Mouse (Mus musculus): ENCODE data around the gene Xylt2. TPM values are rescaled to one million over a fixed set of nuclear protein-coding genes. Genes with fewer than 3 reads are reported as not detected.
"Not testable (repeated sequence)": the region's sequence is repeated elsewhere in the genome, so short reads cannot be mapped to it uniquely, and the experiment has no call there.

Gene Xylt2
- polyA plus RNA-seq, 1 experiment = 188 TPM

DNA sequence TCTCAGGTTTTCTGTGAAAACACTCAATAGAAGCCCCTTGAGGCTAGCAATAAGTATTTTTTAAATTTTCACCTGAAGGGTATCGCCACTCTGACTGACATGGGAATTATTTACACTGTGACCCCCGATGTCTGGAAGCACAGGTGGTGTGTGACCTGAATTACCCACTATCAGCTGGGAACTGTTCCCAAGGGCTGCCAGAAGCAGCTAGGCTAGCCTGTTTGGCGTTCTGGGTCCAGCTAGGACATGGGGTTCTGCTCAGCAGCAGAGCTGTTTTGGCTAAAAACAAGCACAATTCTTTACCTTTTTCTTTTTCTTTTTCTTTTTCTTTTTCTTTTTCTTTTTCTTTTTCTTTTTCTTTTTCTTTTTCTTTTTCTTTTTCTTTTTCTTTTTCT lies 24.9 kb upstream of the Xylt2 start:
- H3K4me3 ChIP-seq (ENCODE audit: insufficient read depth, low read length) = no peak overlapping the region
- TF ChIP-seq CTCF (IDR thresholded peaks at IDR 0.05; ENCODE audit: low read depth, low read length) (no peak), POLR2A (IDR thresholded peaks at IDR 0.05; ENCODE audit: borderline replicate concordance, low read depth, low read length) (no peak)
- peaks cover 18% of the 10 kb centered on the region for H3K4me1 ChIP-seq (ENCODE audit: control insufficient read depth, insufficient read depth, low read length)
- no peak overlapping the region for H3K27ac ChIP-seq (ENCODE audit: insufficient read depth, low read depth, low read length)

DNA sequence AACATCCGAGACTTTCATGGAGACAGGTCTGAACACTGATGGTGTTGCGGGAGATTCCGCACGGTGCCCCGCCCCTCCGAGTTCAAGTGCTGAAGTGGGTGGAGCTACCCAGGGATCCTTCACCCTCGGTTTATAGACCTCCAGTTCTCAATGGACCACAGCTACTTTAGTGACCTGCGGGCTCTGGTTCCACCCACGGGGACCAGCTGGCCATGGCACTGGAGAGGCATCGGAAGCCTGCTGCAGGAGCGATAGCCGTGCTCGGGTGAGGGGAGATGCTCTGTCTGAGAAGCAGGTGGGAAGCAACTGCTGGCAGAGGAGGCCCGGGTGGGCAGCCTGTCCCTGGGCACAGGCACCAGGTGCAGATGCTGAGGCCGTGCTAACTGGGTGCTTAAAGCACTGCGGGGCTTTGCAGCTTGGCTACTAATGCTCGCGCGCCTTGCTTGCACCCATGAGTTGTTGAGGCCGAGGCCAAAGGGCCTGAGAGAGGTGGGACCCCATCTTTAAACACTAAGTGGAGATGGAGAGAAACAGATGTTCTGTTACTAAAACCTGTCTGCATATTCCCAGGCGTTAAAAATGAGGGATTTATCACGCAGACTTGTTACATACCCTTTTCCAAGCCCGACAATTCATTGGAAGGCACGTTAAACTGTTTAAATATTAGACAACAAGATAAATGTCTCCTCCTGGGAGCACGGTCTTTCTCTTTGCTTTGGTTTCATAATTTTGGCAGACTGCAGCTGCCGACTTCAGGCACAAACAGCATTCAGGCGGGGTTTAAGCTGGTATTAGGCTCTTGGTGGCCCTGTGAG lies 24.3 kb upstream of the Xylt2 start:
- Histone ChIP-seq H3K4me3 (ENCODE audit: insufficient read depth, low read length) (no peak overlapping the region), H3K27ac (ENCODE audit: insufficient read depth, low read depth, low read length) (no peak overlapping the region), H3K4me1 (ENCODE audit: control insufficient read depth, insufficient read depth, low read length) (peaks cover 17% of the 10 kb centered on the region)
- TF ChIP-seq CTCF (IDR thresholded peaks at IDR 0.05; ENCODE audit: low read depth, low read length) (no peak), POLR2A (IDR thresholded peaks at IDR 0.05; ENCODE audit: borderline replicate concordance, low read depth, low read length) (no peak)

DNA sequence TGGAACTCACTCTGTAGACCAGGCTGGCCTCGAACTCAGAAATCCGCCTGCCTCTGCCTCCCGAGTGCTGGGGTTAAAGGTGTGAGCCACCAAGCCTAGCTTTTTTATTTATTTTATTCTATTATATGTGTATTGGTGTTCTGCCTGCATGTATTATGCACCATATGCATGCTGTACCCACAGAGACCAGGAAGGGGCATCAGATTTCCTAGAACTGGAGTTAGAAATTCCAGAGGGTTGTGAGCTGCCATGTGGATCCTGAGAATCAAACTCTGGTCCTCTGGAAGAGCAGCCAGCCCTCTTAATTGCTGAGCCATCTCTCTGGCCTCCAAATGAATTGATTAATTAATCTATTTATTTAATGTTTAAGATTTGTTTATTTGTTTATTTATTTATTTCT lies 22.1 kb upstream of the Xylt2 start:
- TF ChIP-seq CTCF (IDR thresholded peaks at IDR 0.05; ENCODE audit: low read depth, low read length) = no peak
- no peak for TF ChIP-seq POLR2A (IDR thresholded peaks at IDR 0.05; ENCODE audit: borderline replicate concordance, low read depth, low read length)
- Histone ChIP-seq H3K27ac (ENCODE audit: insufficient read depth, low read depth, low read length) (no peak overlapping the region), H3K4me3 (ENCODE audit: insufficient read depth, low read length) (no peak overlapping the region), H3K4me1 (ENCODE audit: control insufficient read depth, insufficient read depth, low read length) (peaks cover 23% of the 10 kb centered on the region)

DNA sequence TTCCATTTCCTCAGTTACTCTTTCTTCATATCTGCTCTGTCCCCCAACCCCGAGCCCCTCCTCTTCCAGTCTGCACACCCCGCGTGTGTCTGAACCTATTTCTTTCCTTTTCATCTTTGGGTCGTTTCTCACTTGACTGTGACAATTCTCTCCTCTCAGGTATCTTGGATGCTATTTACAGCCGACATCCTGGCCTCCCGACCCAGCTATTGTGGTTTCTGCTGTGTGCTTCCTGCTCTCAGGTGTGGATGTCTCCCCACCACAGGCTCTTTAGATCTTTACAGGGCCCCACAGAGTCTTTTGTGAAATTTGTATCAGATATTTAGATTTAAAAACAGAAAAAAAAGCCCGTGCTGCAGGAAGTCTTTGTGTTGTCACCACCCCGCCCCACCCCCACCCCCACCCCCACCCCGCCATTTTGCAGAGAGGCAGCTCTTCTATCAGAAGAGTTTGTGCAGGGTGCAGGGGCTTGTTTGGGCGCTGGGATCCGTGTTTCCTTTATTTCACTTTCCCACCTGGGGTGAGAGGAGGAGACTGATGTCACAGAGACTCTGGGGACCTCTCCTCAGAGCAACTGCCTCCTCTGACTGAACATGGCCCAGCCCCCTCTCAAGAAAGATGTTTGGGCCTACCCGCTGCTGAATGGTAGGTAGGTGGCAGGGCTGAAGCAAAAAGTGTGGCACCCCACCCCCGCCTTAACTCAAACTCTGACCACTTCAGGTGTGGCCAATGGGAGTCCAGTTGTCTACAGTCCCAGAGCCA lies 20.6 kb upstream of the Xylt2 start:
- Histone ChIP-seq H3K4me3 (ENCODE audit: insufficient read depth, low read length) (no peak overlapping the region), H3K27ac (ENCODE audit: insufficient read depth, low read depth, low read length) (no peak overlapping the region), H3K4me1 (ENCODE audit: control insufficient read depth, insufficient read depth, low read length) (peaks cover 17% of the 10 kb centered on the region)
- TF ChIP-seq POLR2A (IDR thresholded peaks at IDR 0.05; ENCODE audit: borderline replicate concordance, low read depth, low read length) (no peak), CTCF (IDR thresholded peaks at IDR 0.05; ENCODE audit: low read depth, low read length) (no peak)

DNA sequence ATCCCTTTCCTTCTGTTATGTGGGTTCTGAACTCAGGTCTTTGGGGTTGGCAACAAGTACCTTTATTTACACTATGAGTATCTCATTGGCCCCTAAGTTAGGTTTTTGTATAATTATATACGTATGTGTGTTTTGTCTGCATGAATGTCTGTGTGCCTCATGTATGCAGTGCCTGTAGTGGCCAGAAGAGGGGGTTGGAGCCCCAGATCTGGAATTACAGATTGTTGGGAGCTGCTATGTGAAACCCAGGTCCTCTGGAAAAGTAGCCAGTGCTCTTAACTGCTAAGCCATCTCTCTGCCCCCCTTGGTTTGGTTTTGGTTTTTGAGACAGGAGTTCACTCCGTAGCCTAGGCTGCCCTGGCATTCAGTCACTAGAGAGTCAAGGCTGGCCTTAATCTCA lies 19.8 kb upstream of the Xylt2 start:
- no peak for TF ChIP-seq CTCF (IDR thresholded peaks at IDR 0.05; ENCODE audit: low read depth, low read length)
- TF ChIP-seq POLR2A (IDR thresholded peaks at IDR 0.05; ENCODE audit: borderline replicate concordance, low read depth, low read length) = no peak
- Histone ChIP-seq H3K27ac (ENCODE audit: insufficient read depth, low read depth, low read length) (no peak overlapping the region), H3K4me3 (ENCODE audit: insufficient read depth, low read length) (no peak overlapping the region), H3K4me1 (ENCODE audit: control insufficient read depth, insufficient read depth, low read length) (peaks cover 21% of the 10 kb centered on the region)

DNA sequence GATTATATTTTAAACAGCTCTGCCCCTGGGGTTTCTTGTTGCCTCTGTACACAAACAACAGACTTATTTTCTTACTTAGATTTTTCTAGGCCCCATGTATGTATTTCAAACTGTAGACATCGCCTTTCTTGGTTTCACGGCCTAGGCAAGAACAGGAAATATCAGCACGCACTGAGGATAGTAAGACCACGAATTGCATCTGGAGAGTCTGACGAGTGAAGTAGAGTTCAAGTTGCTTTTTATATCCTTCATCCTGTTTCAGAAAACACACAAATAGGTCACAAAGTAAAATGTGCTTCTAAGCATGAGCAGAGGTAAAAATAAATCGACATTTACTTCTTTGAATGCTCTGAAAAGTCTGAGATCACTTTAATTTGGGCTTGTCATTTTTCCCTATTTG lies 18.2 kb upstream of the Xylt2 start:
- Histone ChIP-seq H3K4me1 (ENCODE audit: control insufficient read depth, insufficient read depth, low read length) (peaks cover 25% of the 10 kb centered on the region), H3K27ac (ENCODE audit: insufficient read depth, low read depth, low read length) (no peak overlapping the region), H3K4me3 (ENCODE audit: insufficient read depth, low read length) (no peak overlapping the region)
- TF ChIP-seq CTCF (IDR thresholded peaks at IDR 0.05; ENCODE audit: low read depth, low read length) = no peak
- no peak for TF ChIP-seq POLR2A (IDR thresholded peaks at IDR 0.05; ENCODE audit: borderline replicate concordance, low read depth, low read length)

DNA sequence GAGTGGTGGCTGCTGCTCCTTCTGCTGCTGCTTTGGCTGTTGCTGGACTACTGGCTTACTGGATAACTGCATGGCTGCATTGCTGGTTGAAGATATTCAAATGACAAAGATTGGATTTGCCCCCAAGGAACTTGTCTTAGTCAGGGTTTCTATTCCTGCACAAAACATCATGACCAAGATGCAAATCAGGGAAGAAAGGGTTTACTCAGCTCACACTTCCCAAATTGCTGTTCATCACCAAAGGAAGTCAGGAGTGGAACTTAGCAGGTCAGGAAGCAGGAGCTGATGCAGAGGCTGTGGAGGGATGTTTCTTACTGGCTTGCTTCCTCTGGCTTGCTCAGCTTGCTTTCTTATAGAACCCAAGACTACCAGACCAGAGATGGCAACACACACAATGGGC lies 15.2 kb upstream of the Xylt2 start:
- H3K4me3 ChIP-seq (ENCODE audit: insufficient read depth, low read length) = not testable (repeated sequence)
- peak overlapping the region; percentile 78 for H3K27ac ChIP-seq (ENCODE audit: insufficient read depth, low read depth, low read length)
- H3K4me1 ChIP-seq (ENCODE audit: control insufficient read depth, insufficient read depth, low read length) = peaks cover 34% of the 10 kb centered on the region

DNA sequence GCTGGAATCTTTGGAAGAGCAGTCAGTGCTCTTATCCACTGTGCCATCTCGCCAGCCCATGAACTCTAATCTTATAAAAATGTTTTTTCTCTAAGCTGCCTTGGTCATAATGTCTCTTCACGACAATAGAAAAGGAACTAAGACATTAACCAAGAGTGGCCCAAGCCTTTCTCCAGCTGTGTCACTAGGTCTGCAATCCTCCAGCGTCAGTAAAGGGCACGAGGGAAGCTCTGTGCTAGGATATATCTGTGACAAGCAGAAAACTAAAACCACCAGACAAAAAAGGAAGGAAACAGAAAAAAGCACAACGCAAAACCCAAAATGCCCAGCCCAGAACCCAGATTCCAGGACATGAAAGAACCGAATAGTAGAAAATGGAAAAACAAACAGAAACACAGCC lies 9.9 kb upstream of the Xylt2 start:
- H3K4me1 ChIP-seq (ENCODE audit: control insufficient read depth, insufficient read depth, low read length) = peaks cover 45% of the 10 kb centered on the region
- H3K4me3 ChIP-seq (ENCODE audit: insufficient read depth, low read length) = no peak overlapping the region
- TF ChIP-seq POLR2A (IDR thresholded peaks at IDR 0.05; ENCODE audit: borderline replicate concordance, low read depth, low read length) (no peak), CTCF (IDR thresholded peaks at IDR 0.05; ENCODE audit: low read depth, low read length) (no peak)
- H3K27ac ChIP-seq (ENCODE audit: insufficient read depth, low read depth, low read length) = peak overlapping the region; percentile 94

DNA sequence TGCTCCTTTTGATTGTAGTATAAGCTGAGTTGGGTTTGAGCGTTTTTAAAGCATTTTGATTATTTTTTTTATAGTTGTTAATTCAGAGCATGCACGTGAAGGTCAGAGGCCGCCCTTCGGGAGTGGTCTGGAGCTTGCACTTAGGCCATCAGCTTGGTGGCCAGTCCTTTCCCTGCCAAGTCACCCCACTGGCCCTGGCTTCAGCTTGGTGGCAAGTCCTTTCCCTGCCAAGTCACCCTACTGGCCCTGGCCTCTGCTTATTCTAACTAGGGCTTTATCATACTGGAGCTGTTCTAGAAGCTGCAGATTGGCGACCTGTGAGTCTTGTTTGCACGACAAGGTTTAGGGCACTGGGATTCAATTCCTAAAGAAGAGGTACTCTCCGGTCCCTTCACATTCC lies 5.1 kb upstream of the Xylt2 start:
- Histone ChIP-seq H3K4me3 (ENCODE audit: insufficient read depth, low read length) (no peak overlapping the region), H3K27ac (ENCODE audit: insufficient read depth, low read depth, low read length) (peak overlapping the region; percentile 59), H3K4me1 (ENCODE audit: control insufficient read depth, insufficient read depth, low read length) (peaks cover 46% of the 10 kb centered on the region)
- TF ChIP-seq POLR2A (IDR thresholded peaks at IDR 0.05; ENCODE audit: borderline replicate concordance, low read depth, low read length) (no peak), CTCF (IDR thresholded peaks at IDR 0.05; ENCODE audit: low read depth, low read length) (no peak)

DNA sequence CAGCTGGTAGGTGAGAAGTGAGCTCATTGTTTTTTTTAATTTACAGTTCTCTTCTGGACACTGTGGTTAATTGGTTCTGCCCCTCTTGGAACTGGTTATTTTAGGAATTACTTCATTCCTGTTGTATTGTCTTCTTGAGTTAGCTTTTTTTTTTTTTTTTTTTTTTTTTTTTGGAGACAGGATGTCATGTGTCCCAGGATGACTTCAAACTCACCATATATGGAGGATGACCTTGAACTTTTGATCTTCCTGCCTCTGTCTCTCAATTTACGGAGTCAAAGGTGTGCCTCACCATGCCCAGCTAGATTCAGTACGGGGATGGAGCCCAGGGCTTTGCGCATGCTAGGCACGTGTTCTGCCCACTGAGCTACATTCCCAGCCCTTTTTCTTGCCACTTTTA lies 4.3 kb upstream of the Xylt2 start:
- TF ChIP-seq CTCF (IDR thresholded peaks at IDR 0.05; ENCODE audit: low read depth, low read length) = no peak
- TF ChIP-seq POLR2A (IDR thresholded peaks at IDR 0.05; ENCODE audit: borderline replicate concordance, low read depth, low read length) = no peak
- Histone ChIP-seq H3K4me1 (ENCODE audit: control insufficient read depth, insufficient read depth, low read length) (peaks cover 43% of the 10 kb centered on the region), H3K27ac (ENCODE audit: insufficient read depth, low read depth, low read length) (peak overlapping the region; percentile 65), H3K4me3 (ENCODE audit: insufficient read depth, low read length) (no peak overlapping the region)
